In the genomic region with DNA sequence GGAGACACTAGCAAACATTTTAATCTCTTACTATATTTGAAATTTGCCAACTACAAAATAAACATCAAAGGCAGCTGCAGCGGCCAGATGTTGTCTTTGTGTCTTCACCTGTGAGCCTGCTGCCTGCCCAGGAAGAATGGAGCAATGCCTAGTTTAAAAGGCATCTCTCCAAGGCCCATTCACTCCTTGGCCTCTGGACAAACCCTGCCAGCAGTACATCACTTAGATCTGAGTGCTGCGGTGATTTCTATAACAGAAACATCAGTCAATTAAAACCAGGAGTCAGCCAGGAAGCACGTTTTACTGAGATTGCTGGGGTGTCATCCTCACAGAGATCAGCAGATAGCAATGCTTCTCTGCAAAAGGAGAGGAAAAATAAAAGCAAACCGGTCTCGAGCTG, we compare ENCODE assay signal across 17 mouse cellular contexts.
"Had no signal": no experiment of that assay in that cellular context is flagged by ENCODE, and none has a peak within 500 bp of the region (broad histone marks: within the 10 kb centered on the region; RNA-seq: fewer than 3 reads in every experiment).

No protein-coding gene starts in this region.

- H3K4me3 ChIP-seq: midbrain, embryonic 10.5 days; myocyte; neural tube, embryonic 13.5 days; neural tube, embryonic 15.5 days had no signal

- H3K36me3 ChIP-seq: midbrain, embryonic 10.5 days; neural tube, embryonic 13.5 days; neural tube, embryonic 15.5 days had no signal

- H3K4me1 ChIP-seq: midbrain, embryonic 10.5 days; neural tube, embryonic 13.5 days; neural tube, embryonic 15.5 days had no signal

- H3K4me2 ChIP-seq: lung, embryonic 14.5 days; neural tube, embryonic 13.5 days; neural tube, embryonic 15.5 days had no signal

- H3K27me3 ChIP-seq: neural tube, embryonic 13.5 days; neural tube, embryonic 15.5 days had no signal

- H3K9ac ChIP-seq: liver, embryonic 14.5 days; lung, embryonic 14.5 days; neural tube, embryonic 13.5 days; neural tube, embryonic 15.5 days had no signal

- H3K27ac ChIP-seq: liver, embryonic 14.5 days; midbrain, embryonic 10.5 days; neural tube, embryonic 13.5 days; neural tube, embryonic 15.5 days had no signal

- DNase-seq: lung, adult 18-20 months; lung, embryonic 14.5 days; lung, postnatal 10 days; lung, postnatal 4 days; retina, postnatal 1 day; right cerebral cortex, adult 18-20 months; right cerebral cortex, postnatal 25 days; right cerebral cortex, postnatal 4 days; spleen, adult 18-20 months; thymus, adult 18-20 months; thymus, postnatal 14 days; thymus, postnatal 36 days had no signal

- H3K9me3 ChIP-seq: midbrain, embryonic 10.5 days; neural tube, embryonic 13.5 days; neural tube, embryonic 15.5 days had no signal
